Mouse (Mus musculus) liver, adult 2 months (tissue): ENCODE results near the gene Exoc3l2.

ENCODE experiments used
- CTCF ChIP-seq: fragments of 200-500 bp; IDR thresholded peaks from 2 replicates; pipeline ENCODE4 v1.5.1; 2011; ENCODE audit warnings: low read depth, low read length, control low read depth
- POLR2A ChIP-seq: fragments of 200-500 bp; IDR thresholded peaks from 2 replicates; pipeline ENCODE4 v1.6.1; 2011; ENCODE audit warnings: low read length, control low read depth; ENCODE audit not compliant: insufficient read depth; ENCODE audit errors: extremely low read depth

DNA sequence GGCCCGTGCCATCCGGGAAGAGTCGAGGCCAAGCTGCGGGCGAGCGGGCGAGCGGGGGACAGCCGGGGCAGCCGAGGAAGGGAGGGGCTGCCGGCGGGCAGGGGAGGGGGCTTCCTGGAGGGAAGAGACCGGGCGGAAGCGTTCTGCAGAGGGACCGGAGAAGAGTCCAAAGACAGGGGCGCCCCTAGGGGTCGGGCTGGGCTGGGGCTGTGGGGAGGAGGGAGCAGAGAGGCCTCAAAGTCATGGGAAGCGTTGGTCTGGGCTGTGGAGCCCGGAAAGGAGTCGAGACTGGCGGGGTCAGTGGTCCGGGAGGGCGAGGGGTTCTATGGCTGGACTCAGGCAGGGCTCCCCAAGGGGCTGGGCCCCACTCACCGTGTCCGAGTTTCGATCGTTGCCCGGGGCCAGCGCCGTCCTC lies 5.1 kb upstream of the Exoc3l2 start:
- TF ChIP-seq POLR2A (no peak), CTCF (no peak; the same call in 1 of the 2 replicates)
